Mouse (Mus musculus) kidney, embryonic 14.5 days (tissue): ENCODE measurements around the gene Nedd4. TPM values are rescaled to one million over a fixed set of nuclear protein-coding genes. Genes with fewer than 3 reads are reported as not detected.

Source experiments
- ATAC-seq: fragments of 200-750 bp; cut with Nextera tagmentation; 2 replicates; pipeline ENCODE4 v1.8.0; 2017; ENCODE audit warnings: moderate number of reproducible peaks, mild to moderate bottlenecking, moderate TSS enrichment, moderate library complexity; ENCODE audit not compliant: low FRiP score, low TSS enrichment
- H3K27ac ChIP-seq: fragments of 300-500 bp; sonication (generic); 2 replicates; pipeline ENCODE4 v1.5.1; 2014; ENCODE audit warnings: low read depth, mild to moderate bottlenecking, low read length, moderate library complexity, mixed read lengths
- H3K27me3 ChIP-seq: fragments of 300-500 bp; sonication (generic); 2 replicates; pipeline ENCODE4 v1.6.1; 2014; ENCODE audit warnings: mild to moderate bottlenecking, low read length; ENCODE audit not compliant: control insufficient read depth, insufficient read depth
- H3K36me3 ChIP-seq: fragments of 300-500 bp; sonication (generic); 2 replicates; pipeline ENCODE4 v1.6.1; 2014; ENCODE audit warnings: low read length, mixed read lengths; ENCODE audit not compliant: control insufficient read depth, insufficient read depth
- H3K4me1 ChIP-seq: fragments of 300-500 bp; sonication (generic); 2 replicates; pipeline ENCODE4 v1.6.1; 2014; ENCODE audit warnings: low read length, mixed read lengths; ENCODE audit not compliant: control insufficient read depth, insufficient read depth
- H3K4me2 ChIP-seq: fragments of 300-500 bp; sonication (generic); replicated peaks from 2 replicates; pipeline ENCODE4 v1.6.1; 2014; ENCODE audit warnings: low read depth, mild to moderate bottlenecking, low read length
- H3K4me3 ChIP-seq: fragments of 300-500 bp; sonication (generic); 2 replicates; pipeline ENCODE4 v1.5.1; 2014; ENCODE audit warnings: mild to moderate bottlenecking, low read length
- H3K9ac ChIP-seq: fragments of 300-500 bp; sonication (generic); 2 replicates; pipeline ENCODE4 v1.6.1; 2014; ENCODE audit warnings: low read depth, mild to moderate bottlenecking, low read length, moderate library complexity
- H3K9me3 ChIP-seq: fragments of 300-500 bp; sonication (generic); 2 replicates; pipeline ENCODE4 v1.6.1; 2016; ENCODE audit warnings: low read length; ENCODE audit not compliant: control insufficient read depth
- WGBS: fragments of 180-500 bp; shearing (Covaris S2); extraction: QIAGEN DNeasy Blood & Tissue Kit; methylation state at CpG from one replicate; pipeline ENCODE4 v1.1.7; 2014; 5-methylcytosine and 5-hydroxymethylcytosine counted together
- polyA plus RNA-seq: library from polyadenylated mRNA; unstranded; fragments of >200 nt; fragmentation: Nextera tagmentation; extraction: Ambion mirVana; gene quantifications from 2 replicates; pipeline ENCODE4 v1.2.1, GENCODE M21; 2014

Nedd4 gene
- polyA plus RNA-seq, 1 experiment from 2014 or later = 806 TPM

GRCm38 (mm10) chr9:72750272-72750671, 88.1 kb downstream of the Nedd4 start:
- 0 out of 2 replicates have a peak, but pooled peaks have one; percentile 3 for ATAC-seq
- H3K27me3 ChIP-seq = no peaks in the 10 kb centered on the region
- H3K4me1 ChIP-seq = no peaks in the 10 kb centered on the region
- 80% methylated on average over 2 of the region's 2 CpGs for WGBS
- no peak overlapping the region for H3K9ac ChIP-seq
- no peak overlapping the region for H3K4me3 ChIP-seq
- no peaks in the 10 kb centered on the region for H3K9me3 ChIP-seq
- no peak overlapping the region for H3K4me2 ChIP-seq
- no peak overlapping the region for H3K27ac ChIP-seq
- peaks cover 46% of the 10 kb centered on the region for H3K36me3 ChIP-seq

GRCm38 (mm10) chr9:72752656-72753055, 90.5 kb downstream of the Nedd4 start:
- no peaks in the 10 kb centered on the region for H3K4me1 ChIP-seq
- WGBS = 68% methylated on average over 9 of the region's 9 CpGs
- H3K9me3 ChIP-seq = no peaks in the 10 kb centered on the region
- no peaks in the 10 kb centered on the region for H3K27me3 ChIP-seq
- no peak overlapping the region for H3K4me2 ChIP-seq
- no peak overlapping the region for H3K4me3 ChIP-seq
- ATAC-seq = no peak
- no peak overlapping the region for H3K9ac ChIP-seq
- H3K36me3 ChIP-seq = peaks cover 22% of the 10 kb centered on the region
- no peak overlapping the region for H3K27ac ChIP-seq

DNA sequence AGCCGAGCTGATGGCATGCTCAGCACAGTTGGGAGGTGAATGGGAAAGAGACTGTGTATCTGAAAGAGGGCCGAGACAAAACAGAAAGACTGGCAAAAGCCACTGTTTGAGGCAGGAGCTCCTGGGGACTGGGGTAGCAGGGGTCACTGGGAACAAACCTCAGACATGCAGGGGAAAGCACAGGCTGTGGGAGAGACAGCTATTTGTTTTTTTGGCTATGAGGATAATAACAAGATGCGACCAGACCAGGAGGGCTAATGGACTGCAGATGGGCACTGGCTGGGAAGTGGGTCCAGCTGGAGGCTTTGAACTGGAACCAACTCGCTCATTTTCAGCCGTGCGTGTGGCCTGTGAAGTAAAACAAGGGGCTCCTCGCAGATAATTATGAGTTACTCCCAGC, 91.6 kb downstream of the Nedd4 start:
- no peak for ATAC-seq
- peaks cover under 1% of the 10 kb centered on the region; the same call in 1 of the 2 replicates for H3K4me1 ChIP-seq
- 17% methylated on average over 7 of the region's 7 CpGs for WGBS

DNA sequence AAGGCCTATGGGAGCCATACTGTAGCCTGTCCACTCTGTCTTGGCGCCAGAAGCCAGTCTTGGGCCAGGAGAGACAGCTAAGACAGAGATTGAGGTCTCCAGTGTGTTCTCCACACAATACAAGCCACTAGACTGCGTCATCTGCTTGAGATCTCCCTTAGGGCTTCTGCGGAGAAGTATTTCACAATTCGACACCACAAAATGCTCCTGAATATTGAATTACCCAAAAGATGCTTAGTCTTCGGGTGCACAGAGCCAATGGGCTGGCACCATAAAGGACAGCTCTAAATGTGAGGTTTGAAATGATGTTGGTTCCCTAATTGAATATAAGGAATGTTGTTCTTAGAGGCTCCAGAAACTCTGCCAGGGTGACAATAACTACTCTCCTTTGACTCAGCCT, 95.0 kb downstream of the Nedd4 start:
- H3K27ac ChIP-seq = no peak overlapping the region
- peaks cover 5% of the 10 kb centered on the region for H3K4me1 ChIP-seq
- no peaks in the 10 kb centered on the region for H3K9me3 ChIP-seq
- no peak for ATAC-seq
- H3K4me2 ChIP-seq = no peak overlapping the region
- no peak overlapping the region for H3K9ac ChIP-seq
- H3K4me3 ChIP-seq = no peak overlapping the region
- 76% methylated on average over 5 of the region's 5 CpGs for WGBS
- no peaks in the 10 kb centered on the region for H3K27me3 ChIP-seq
- H3K36me3 ChIP-seq = no peaks in the 10 kb centered on the region

More for the DNA sequence above, 91.6 kb downstream of the Nedd4 start:
- Histone ChIP-seq H3K4me3 (no peak overlapping the region), H3K36me3 (peaks cover 11% of the 10 kb centered on the region), H3K9ac (no peak overlapping the region), H3K9me3 (no peaks in the 10 kb centered on the region), H3K4me2 (no peak overlapping the region), H3K27me3 (no peaks in the 10 kb centered on the region), H3K27ac (no peak overlapping the region)

- Histone ChIP-seq H3K4me1 (peaks cover 5% of the 10 kb centered on the region), H3K36me3 (no peaks in the 10 kb centered on the region), H3K9me3 (no peaks in the 10 kb centered on the region), H3K4me3 (no peak overlapping the region), H3K27ac (no peak overlapping the region), H3K4me2 (no peak overlapping the region), H3K9ac (no peak overlapping the region), H3K27me3 (no peaks in the 10 kb centered on the region)
- 12% methylated on average over 8 of the region's 8 CpGs for WGBS
- peak; percentile 29; the same call in 1 of the 2 replicates for ATAC-seq
These were observed 96.6 kb downstream of the Nedd4 start for GRCm38 (mm10) chr9:72758705-72759131.

DNA sequence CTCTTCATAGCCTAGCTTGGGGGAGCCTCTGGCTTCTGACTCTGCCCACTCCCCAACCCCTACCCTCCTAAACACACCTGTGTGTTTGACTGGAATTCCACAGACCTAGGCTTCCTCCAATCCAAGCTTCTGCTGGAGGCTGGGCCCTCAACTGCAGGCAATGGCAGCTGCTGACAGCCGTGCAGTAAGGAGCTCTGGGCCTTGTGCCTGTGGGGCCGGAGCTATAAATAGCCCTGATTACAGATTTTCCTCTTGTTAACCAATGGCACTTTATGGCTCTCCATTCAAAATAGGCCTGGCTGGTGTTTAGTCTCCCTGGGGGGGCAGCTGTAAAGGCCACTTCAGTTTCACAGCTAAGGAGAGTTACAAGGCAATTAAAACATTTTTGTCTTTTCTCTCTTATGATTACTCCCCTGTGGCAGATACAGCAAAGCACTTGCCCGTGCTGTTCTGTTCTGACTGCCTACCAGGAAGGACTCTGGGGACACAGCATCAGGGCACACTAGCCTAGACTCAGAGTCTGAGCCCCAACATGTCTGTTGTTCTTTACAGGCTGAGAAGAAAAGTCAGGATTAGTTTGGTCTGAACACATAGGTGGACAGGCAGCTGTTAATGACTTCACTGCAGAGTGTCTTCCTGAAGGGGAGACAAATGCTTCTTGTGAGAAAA, 101.0 kb downstream of the Nedd4 start:
- no peak overlapping the region for H3K4me3 ChIP-seq
- no peak overlapping the region for H3K27ac ChIP-seq
- no peak overlapping the region for H3K4me2 ChIP-seq
- WGBS = 23% methylated on average over 3 of the region's 3 CpGs
- no peaks in the 10 kb centered on the region for H3K36me3 ChIP-seq
- H3K27me3 ChIP-seq = no peaks in the 10 kb centered on the region
- peaks cover 5% of the 10 kb centered on the region for H3K4me1 ChIP-seq
- no peak overlapping the region for H3K9ac ChIP-seq
- no peaks in the 10 kb centered on the region for H3K9me3 ChIP-seq
- ATAC-seq = no peak

GRCm38 (mm10) chr9:72766789-72767349, 104.7 kb downstream of the Nedd4 start:
- Histone ChIP-seq H3K9me3 (no peaks in the 10 kb centered on the region), H3K27ac (no peak overlapping the region), H3K4me2 (peak overlapping the region; percentile 58), H3K27me3 (no peaks in the 10 kb centered on the region), H3K9ac (peak overlapping the region; percentile 47; the same call in 1 of the 2 replicates), H3K4me3 (peak overlapping the region; percentile 26; the same call in 1 of the 2 replicates), H3K4me1 (no peaks in the 10 kb centered on the region), H3K36me3 (no peaks in the 10 kb centered on the region)
- peak; percentile 76 for ATAC-seq
- 1% methylated on average over 17 of the region's 17 CpGs for WGBS

DNA sequence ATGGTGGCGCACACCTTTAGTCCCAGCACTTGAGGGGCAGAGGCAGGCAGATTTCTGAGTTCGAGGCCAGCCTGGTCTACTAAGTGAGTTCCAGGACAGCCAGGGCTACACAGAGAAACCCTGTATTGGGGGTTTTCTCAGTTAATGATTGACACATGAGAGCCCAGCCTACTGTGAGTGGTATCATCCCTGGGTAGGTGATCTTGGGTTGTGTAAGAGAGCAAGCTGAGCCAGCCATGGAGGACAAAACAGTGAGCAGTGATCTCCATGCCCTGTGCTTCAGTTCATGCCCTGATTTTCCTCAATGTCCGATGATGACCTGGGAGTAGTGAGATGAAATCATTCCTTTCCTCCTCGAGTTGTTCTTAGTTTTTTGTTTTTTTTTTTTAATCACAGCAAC, 112.9 kb downstream of the Nedd4 start:
- Histone ChIP-seq H3K27ac (no peak overlapping the region), H3K36me3 (no peaks in the 10 kb centered on the region), H3K4me2 (no peak overlapping the region), H3K27me3 (no peaks in the 10 kb centered on the region), H3K9ac (no peak overlapping the region), H3K9me3 (no peaks in the 10 kb centered on the region), H3K4me1 (no peaks in the 10 kb centered on the region; the same call in 1 of the 2 replicates), H3K4me3 (no peak overlapping the region)
- 79% methylated on average over 4 of the region's 4 CpGs for WGBS
- no peak for ATAC-seq

- Histone ChIP-seq H3K27ac (no peak overlapping the region), H3K9me3 (no peaks in the 10 kb centered on the region), H3K4me1 (peaks cover 20% of the 10 kb centered on the region), H3K27me3 (no peaks in the 10 kb centered on the region), H3K36me3 (no peaks in the 10 kb centered on the region), H3K4me3 (no peak overlapping the region), H3K4me2 (no peak overlapping the region), H3K9ac (no peak overlapping the region)
- no peak for ATAC-seq
- 52% methylated on average over 11 of the region's 11 CpGs for WGBS
These were observed 116.9 kb downstream of the Nedd4 start for GRCm38 (mm10) chr9:72779004-72779403.
